Mouse (Mus musculus) small intestine, adult 2 months (tissue): Measurements from ENCODE around the gene Trim60. TPM values are rescaled to one million over a fixed set of nuclear protein-coding genes. Genes with fewer than 3 reads are reported as not detected.

Source experiments
- H3K27ac ChIP-seq: fragments of 200-500 bp; 2 replicates; pipeline ENCODE4 v1.5.1; 2012; ENCODE audit warnings: low read depth, low read length, control low read depth, inconsistent platforms; ENCODE audit not compliant: insufficient read depth
- H3K27me3 ChIP-seq: fragments of 200-500 bp; 2 replicates; pipeline ENCODE4 v1.6.1; 2012; ENCODE audit warnings: mild to moderate bottlenecking, moderate library complexity, low read length, inconsistent platforms; ENCODE audit not compliant: control insufficient read depth, insufficient read depth
- H3K36me3 ChIP-seq: fragments of 200-500 bp; 2 replicates; pipeline ENCODE4 v1.6.1; 2012; ENCODE audit warnings: mild to moderate bottlenecking, low read length, control low read depth, inconsistent platforms; ENCODE audit not compliant: control insufficient read depth, insufficient read depth
- H3K4me1 ChIP-seq: fragments of 200-500 bp; 2 replicates; pipeline ENCODE4 v1.6.1; 2012; ENCODE audit warnings: low read length, inconsistent platforms, mixed read lengths; ENCODE audit not compliant: control insufficient read depth, insufficient read depth, insufficient read length
- H3K4me3 ChIP-seq: fragments of 200-500 bp; 2 replicates; pipeline ENCODE4 v1.5.1; 2012; ENCODE audit warnings: low read depth, mild to moderate bottlenecking, control low read depth, inconsistent platforms, low read length, moderate library complexity
- CTCF ChIP-seq: fragments of 200-500 bp; IDR thresholded peaks from 2 replicates; pipeline ENCODE4 v1.5.1; 2012; ENCODE audit warnings: low read depth, mild to moderate bottlenecking, control low read depth, inconsistent platforms, low read length, moderate library complexity, mixed read lengths; ENCODE audit not compliant: insufficient replicate concordance, insufficient read length; ENCODE audit errors: extremely low read depth
- POLR2A ChIP-seq: fragments of 200-500 bp; IDR thresholded peaks from 2 replicates; pipeline ENCODE4 v1.6.1; 2012; ENCODE audit warnings: low read depth, mild to moderate bottlenecking, control low read depth, inconsistent platforms, low read length, moderate library complexity
- WGBS: fragments of 180-500 bp; shearing (Covaris S2); methylation state at CpG from one replicate; pipeline ENCODE4 v1.1.7; 2018; 5-methylcytosine and 5-hydroxymethylcytosine counted together
- polyA plus RNA-seq: library from polyadenylated mRNA; depleted of rRNA; stranded (reverse); fragments of >200 nt; gene quantifications from 2 replicates; pipeline ENCODE4 v1.2.3, GENCODE M21; 2012; rRNA removed

Gene Trim60
- polyA plus RNA-seq, 1 experiment: not detected

GRCm38 (mm10) chr8:64987731-64988130 is 30.7 kb downstream of the Trim60 start, which contains the start of gene Trim75:
TSS of gene Trim75 (minus strand) at chr8:64987831.
- H3K27ac ChIP-seq: no peak within 1 kb of the TSS
- no peaks in the 10 kb centered on the region for H3K27me3 ChIP-seq
- H3K36me3 ChIP-seq: no peaks in the 10 kb centered on the region
- TF ChIP-seq CTCF (no peak), POLR2A (no peak)
- WGBS: 79% methylated on average over 4 of the region's 4 CpGs
- no peaks in the 10 kb centered on the region for H3K4me1 ChIP-seq
- H3K4me3 ChIP-seq: no peak within 1 kb of the TSS

- TF ChIP-seq CTCF: no peak
- TF ChIP-seq POLR2A: no peak
- Histone ChIP-seq H3K4me1 (no peaks in the 10 kb centered on the region), H3K36me3 (no peaks in the 10 kb centered on the region), H3K27me3 (no peaks in the 10 kb centered on the region), H3K27ac (no peak overlapping the region), H3K4me3 (no peak overlapping the region)
- WGBS: 69% methylated on average over 20 of the region's 20 CpGs
These were observed 35.1 kb downstream of the Trim60 start for GRCm38 (mm10) chr8:64983150-64983897.

- Histone ChIP-seq H3K27me3 (no peaks in the 10 kb centered on the region), H3K27ac (no peak overlapping the region), H3K4me3 (no peak overlapping the region), H3K36me3 (peaks cover 36% of the 10 kb centered on the region), H3K4me1 (no peaks in the 10 kb centered on the region)
- TF ChIP-seq POLR2A (no peak), CTCF (no peak)
These were observed 55.5 kb downstream of the Trim60 start for GRCm38 (mm10) chr8:64962836-64963235.

- H3K4me1 ChIP-seq: no peaks in the 10 kb centered on the region
- H3K4me3 ChIP-seq: no peak overlapping the region
- H3K27ac ChIP-seq: no peak overlapping the region
- TF ChIP-seq CTCF: no peak
- no peak for TF ChIP-seq POLR2A
- no peaks in the 10 kb centered on the region for H3K27me3 ChIP-seq
- peaks cover 25% of the 10 kb centered on the region for H3K36me3 ChIP-seq
- WGBS: 83% methylated on average over 9 of the region's 9 CpGs
These were observed 59.4 kb downstream of the Trim60 start for GRCm38 (mm10) chr8:64959025-64959424.

- Histone ChIP-seq H3K4me3 (no peak overlapping the region), H3K4me1 (no peaks in the 10 kb centered on the region), H3K27ac (no peak overlapping the region), H3K36me3 (peaks cover 4% of the 10 kb centered on the region; the same call in 1 of the 2 replicates), H3K27me3 (no peaks in the 10 kb centered on the region)
- TF ChIP-seq POLR2A (no peak), CTCF (no peak)
- 94% methylated on average over 6 of the region's 6 CpGs for WGBS
These were observed 66.3 kb downstream of the Trim60 start for GRCm38 (mm10) chr8:64952101-64952500.

Other genes with a start within 250 kb of the Trim60 start
- gene Klhl2, start 168.6 kb downstream of the Trim60 start, polyA plus RNA-seq: 5.3 and 6.0 TPM in 2 replicates
- 15.5 and 40.3 TPM in 2 replicates for gene Tmem192, start 71.4 kb downstream of the Trim60 start, polyA plus RNA-seq
- gene Trim75, start 30.8 kb downstream of the Trim60 start, polyA plus RNA-seq: not detected in 2 replicates
- gene Trim61, start 61 bp downstream of the Trim60 start, polyA plus RNA-seq: not detected in 2 replicates
- gene Apela, start 18.8 kb upstream of the Trim60 start, polyA plus RNA-seq: not detected in 2 replicates
- gene Gm10663, start 56.4 kb upstream of the Trim60 start, polyA plus RNA-seq: not detected in 2 replicates
- 2.9 and 3.6 TPM in 2 replicates for gene BC030870, start 111.0 kb upstream of the Trim60 start, polyA plus RNA-seq